Mouse (Mus musculus) ES-E14 (cell line): Measurements from ENCODE around the gene Smim24. TPM values are rescaled to one million over a fixed set of nuclear protein-coding genes. Genes with fewer than 3 reads are reported as not detected.

Experiments used
- DNase-seq: peaks from one replicate; pipeline ENCODE4 v3.0.0-alpha.2; 2013; ENCODE audit warnings: low read depth, low spot score
- H3K27ac ChIP-seq: 2 replicates; pipeline ENCODE4 v1.5.1; 2012; ENCODE audit warnings: low read depth, mild to moderate bottlenecking, low read length, moderate library complexity, mixed read lengths; ENCODE audit not compliant: poor library complexity, insufficient read depth, severe bottlenecking
- H3K36me3 ChIP-seq: 2 replicates; pipeline ENCODE4 v1.6.1; 2012; ENCODE audit warnings: mild to moderate bottlenecking, low read length, moderate library complexity, mixed read lengths; ENCODE audit not compliant: control insufficient read depth, poor library complexity, insufficient read depth, severe bottlenecking
- H3K4me1 ChIP-seq, 2 experiments: fragments of 150-350 bp in 1 of 2; sonication (generic) in 1 of 2; 2 replicates each; pipeline ENCODE4 v1.6.1; 2012; ENCODE audit warnings: low read length in 2 of 2, mild to moderate bottlenecking in 1 of 2, mixed read lengths in 1 of 2; ENCODE audit not compliant: control insufficient read depth in 2 of 2, insufficient read depth in 2 of 2, poor library complexity in 1 of 2
- H3K4me3 ChIP-seq, 2 experiments: fragments of 150-350 bp in 1 of 2; sonication (generic) in 1 of 2; 2 replicates each; pipeline ENCODE4 v1.5.1; 2012; ENCODE audit warnings: low read length in 2 of 2, low read depth in 1 of 2, mild to moderate bottlenecking in 1 of 2, mixed read lengths in 1 of 2; ENCODE audit not compliant: insufficient read depth in 1 of 2, poor library complexity in 1 of 2, severe bottlenecking in 1 of 2
- H3K9ac ChIP-seq: 2 replicates; pipeline ENCODE4 v1.6.1; 2012; ENCODE audit warnings: low read depth, mild to moderate bottlenecking, low read length, mixed read lengths; ENCODE audit not compliant: poor library complexity, insufficient read depth, severe bottlenecking
- H3K9me3 ChIP-seq: fragments of 150-350 bp; sonication (generic); 2 replicates; pipeline ENCODE4 v1.6.1; 2012; ENCODE audit warnings: low read depth, mild to moderate bottlenecking, low read length; ENCODE audit not compliant: control insufficient read depth, insufficient read depth
- CHD2 ChIP-seq: IDR thresholded peaks from 2 replicates; pipeline ENCODE4 v1.6.1; 2014; ENCODE audit warnings: mild to moderate bottlenecking, low read depth, low read length, inconsistent platforms
- HCFC1 ChIP-seq: IDR thresholded peaks from 2 replicates; pipeline ENCODE4 v1.6.1; 2012; ENCODE audit warnings: low read length, inconsistent platforms, borderline replicate concordance; ENCODE audit not compliant: insufficient read depth
- MAFK ChIP-seq: IDR thresholded peaks from 2 replicates; pipeline ENCODE4 v1.6.1; 2014; ENCODE audit warnings: mild to moderate bottlenecking, low read depth, low read length, inconsistent platforms; ENCODE audit not compliant: insufficient read depth
- ZC3H11A ChIP-seq: IDR thresholded peaks from 2 replicates; pipeline ENCODE4 v1.6.1; 2012; ENCODE audit warnings: low read depth, mild to moderate bottlenecking, inconsistent platforms, low read length, borderline replicate concordance
- ZNF384 ChIP-seq: IDR thresholded peaks from 2 replicates; pipeline ENCODE4 v1.6.1; 2012; ENCODE audit warnings: low read depth, low read length, inconsistent platforms
- in situ Hi-C, 2 experiments: fragments of 600-800 bp; cut with MboI; formaldehyde crosslinking; loops; one replicate each; pipeline ENCODE4 v1.15.1; 2025; ENCODE audit warnings: low sequenced_read_pairs in 2 of 2, inconsistent platforms in 1 of 2; ENCODE audit not compliant: unreplicated experiment in 2 of 2
- total RNA-seq: library from RNA; depleted of rRNA; stranded (reverse); fragments of 300-350 nt; gene quantifications from 2 replicates; pipeline ENCODE4 v1.2.3, GENCODE M21; 2012

Gene Smim24
- total RNA-seq, 1 experiment, result 1.7 TPM

DNA sequence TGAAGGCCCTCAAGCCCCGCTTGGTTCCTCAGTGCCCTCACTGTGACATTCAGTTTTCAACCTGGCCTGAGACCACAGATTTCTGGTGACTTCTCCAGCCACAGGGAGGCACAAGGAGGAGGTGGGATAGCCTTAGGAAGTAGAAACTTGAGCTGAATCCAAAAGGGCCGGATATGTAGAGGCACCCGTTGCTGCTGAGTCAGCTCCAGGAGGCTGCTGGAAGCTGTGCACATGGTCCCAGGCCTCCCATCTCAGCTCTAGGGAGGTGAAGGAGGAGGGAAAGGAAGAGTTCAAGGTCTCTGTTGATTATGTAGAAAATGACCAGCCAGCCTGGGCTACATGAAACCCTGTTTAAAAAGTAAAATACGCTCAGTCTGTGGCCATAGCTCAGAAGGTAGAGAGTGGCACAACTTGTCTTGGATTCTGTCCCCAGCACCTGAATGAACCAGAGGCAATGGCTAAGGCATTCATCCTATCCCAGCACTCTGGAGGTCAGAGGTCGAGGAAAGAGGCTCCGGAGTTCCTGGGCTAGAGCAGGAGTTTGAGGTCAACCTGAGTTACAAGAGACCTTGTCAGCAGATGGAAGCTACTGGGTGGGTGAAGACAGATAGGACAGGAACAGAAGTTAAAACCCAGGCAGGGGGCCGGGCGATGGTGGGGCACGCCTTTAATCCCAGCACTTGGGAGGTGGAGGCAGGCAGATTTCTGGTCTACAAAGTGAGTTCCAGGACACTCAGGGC, 37.9 kb upstream of the Smim24 start:
- H3K27ac ChIP-seq, result peak overlapping the region; percentile 94
- H3K36me3 ChIP-seq, result peaks cover 1% of the 10 kb centered on the region; the same call in 1 of the 2 replicates
- H3K4me3 ChIP-seq, result no peak overlapping the region; a peak in 1 of 4 replicates
- DNase-seq, result no peak
- in situ Hi-C loops, result no loop called here
- H3K9me3 ChIP-seq, result no peaks in the 10 kb centered on the region
- TF ChIP-seq MAFK (peak; percentile 89), ZNF384 (no peak), HCFC1 (no peak)
- H3K4me1 ChIP-seq, result peaks cover 11 to 26% of the 10 kb centered on the region in 2 experiments; a peak in 3 of 4 replicates
- H3K9ac ChIP-seq, result peak overlapping the region; percentile 34; the same call in 1 of the 2 replicates

DNA sequence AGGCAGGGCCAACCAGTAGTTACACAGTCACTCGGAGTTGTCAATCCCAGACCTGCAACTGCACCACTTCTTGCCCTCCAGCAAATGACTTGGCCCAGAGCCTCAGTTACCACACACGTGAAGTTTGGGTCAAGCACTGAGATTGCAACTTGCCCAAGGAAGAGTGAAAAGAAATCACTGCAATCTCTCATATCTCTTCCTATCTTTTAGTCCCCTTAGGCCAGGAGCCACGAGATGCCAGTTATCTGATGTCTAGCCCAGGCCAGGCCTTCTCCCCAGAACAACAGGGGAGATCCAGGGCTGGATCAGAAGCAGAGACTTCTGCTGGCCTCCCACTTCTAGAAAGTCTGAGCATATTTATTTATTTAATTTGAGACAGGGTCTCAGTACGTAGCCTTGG, 37.3 kb upstream of the Smim24 start:
- Histone ChIP-seq H3K27ac (peak overlapping the region; percentile 94; the same call in 1 of the 2 replicates), H3K9ac (peak overlapping the region; percentile 15; the same call in 1 of the 2 replicates), H3K36me3 (peaks cover 5% of the 10 kb centered on the region; the same call in 1 of the 2 replicates), H3K9me3 (no peaks in the 10 kb centered on the region), H3K4me3 (no peak overlapping the region), H3K4me1 (peaks cover 13 to 29% of the 10 kb centered on the region in 2 experiments; a peak in 3 of 4 replicates)
- DNase-seq, result no peak
- in situ Hi-C loops, result no loop called here
- TF ChIP-seq CHD2 (no peak), MAFK (no peak), HCFC1 (no peak), ZNF384 (no peak), ZC3H11A (no peak)

DNA sequence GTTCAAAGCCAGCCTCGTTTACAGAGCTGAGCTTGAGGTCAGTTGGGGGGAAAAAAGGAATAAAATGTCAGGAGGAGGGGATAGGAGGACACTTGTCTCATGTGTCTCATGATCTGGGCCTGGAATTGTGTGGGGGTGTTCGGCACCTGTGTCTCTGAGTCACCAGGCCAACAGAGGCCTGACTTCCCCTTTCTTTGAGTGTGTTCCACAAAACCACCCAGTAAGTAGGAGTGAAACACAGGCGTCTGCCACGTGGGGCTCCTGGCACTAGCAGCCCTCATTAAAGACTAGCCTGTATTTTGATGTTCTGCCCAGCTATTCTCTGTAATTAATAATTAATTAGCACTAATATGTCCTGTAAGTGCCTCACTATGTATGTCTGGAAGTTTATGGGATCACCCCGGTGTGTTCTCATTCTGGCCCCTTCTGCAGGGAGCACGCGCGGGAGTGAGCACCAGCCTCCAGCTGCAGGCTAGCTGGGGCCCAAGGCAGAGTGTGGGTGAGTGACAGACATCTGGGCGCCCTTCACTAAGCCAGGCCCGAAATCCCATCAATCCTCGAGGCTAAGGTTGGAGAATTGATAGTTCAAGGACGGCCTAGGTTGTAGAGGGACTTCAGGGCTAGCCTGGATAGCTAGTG, 36.4 kb upstream of the Smim24 start:
- TF ChIP-seq MAFK (no peak), ZNF384 (no peak), ZC3H11A (no peak), CHD2 (no peak), HCFC1 (no peak)
- peaks cover 15 to 37% of the 10 kb centered on the region in 2 experiments; a peak in 3 of 4 replicates for H3K4me1 ChIP-seq
- H3K36me3 ChIP-seq, result peaks cover 11% of the 10 kb centered on the region; the same call in 1 of the 2 replicates
- DNase-seq, result no peak
- H3K27ac ChIP-seq, result peak overlapping the region; percentile 94
- peak overlapping the region; percentile 53 for H3K9ac ChIP-seq
- in situ Hi-C loops, result no loop called here
- H3K4me3 ChIP-seq, result peak overlapping the region; percentile 77 to 79
- H3K9me3 ChIP-seq, result no peaks in the 10 kb centered on the region

DNA sequence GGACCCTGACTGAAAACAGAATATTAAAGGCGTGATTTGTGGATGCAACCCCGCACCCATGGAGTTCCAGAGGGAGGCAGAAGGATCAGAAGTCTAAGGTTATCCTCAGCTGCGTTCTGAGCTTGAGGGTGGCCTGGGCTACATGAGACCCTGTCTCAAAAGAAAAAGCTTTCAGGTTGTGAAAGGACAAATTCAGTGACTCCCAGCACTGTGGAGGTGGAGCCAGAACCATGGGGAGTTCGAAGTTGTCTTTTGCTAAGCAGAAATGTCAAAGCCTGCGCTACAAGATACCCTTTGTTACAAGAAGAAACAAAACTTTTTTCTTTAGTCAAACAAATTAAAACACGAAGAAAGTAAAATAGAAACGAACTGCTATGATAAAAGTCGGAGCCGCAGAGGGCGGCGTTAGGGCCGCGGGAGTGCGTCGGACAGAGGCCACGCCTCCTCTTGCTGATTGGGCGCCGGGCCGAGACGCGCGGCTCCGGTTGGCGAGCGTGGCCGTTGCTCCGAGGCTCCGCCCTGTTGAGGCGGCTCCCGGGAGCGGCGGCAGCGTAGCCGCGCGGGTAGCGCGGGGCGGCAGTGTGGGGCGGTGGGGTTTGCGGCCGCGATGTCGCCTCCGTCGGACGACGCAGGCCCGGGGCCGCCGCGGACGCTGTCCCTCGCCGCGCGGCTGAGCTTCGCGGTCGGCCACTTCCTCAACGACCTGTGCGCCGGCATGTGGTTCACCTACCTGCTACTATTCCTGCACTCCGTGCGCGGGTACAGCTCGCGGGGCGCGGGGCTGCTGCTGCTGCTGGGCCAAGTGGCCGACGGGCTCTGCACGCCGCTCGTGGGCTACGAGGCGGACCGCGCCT, 35.6 kb upstream of the Smim24 start, which contains the start of gene Mfsd12:
TSS of gene Mfsd12 (plus strand) at position 501 of the 854 bp plus-strand sequence.
- TF ChIP-seq CHD2 (no peak), ZNF384 (no peak), MAFK (no peak), HCFC1 (no peak), ZC3H11A (no peak)
- no peak for DNase-seq
- Histone ChIP-seq H3K9ac (peak within 1 kb of the TSS; percentile 83), H3K4me1 (peaks cover 15 to 41% of the 10 kb centered on the region in 2 experiments; a peak in 3 of 4 replicates), H3K27ac (peak within 1 kb of the TSS; percentile 36), H3K4me3 (peak within 1 kb of the TSS; percentile 77 to 79), H3K9me3 (no peaks in the 10 kb centered on the region), H3K36me3 (peaks cover 16% of the 10 kb centered on the region; the same call in 1 of the 2 replicates)
- in situ Hi-C loops, result no loop called here
